Mouse (Mus musculus) natural killer cell, adult 2 months (primary cell): Measurements from ENCODE around the gene Surf4.
A peak's percentile ranks its signal among the peaks of the same experiment; 100 is the strongest.

Experiments used
- DNase-seq, 2 experiments: peaks; one replicate each; pipeline ENCODE4 v3.0.0; 2022; ENCODE audit warnings: low spot score in 2 of 2

Gene Surf4

DNA sequence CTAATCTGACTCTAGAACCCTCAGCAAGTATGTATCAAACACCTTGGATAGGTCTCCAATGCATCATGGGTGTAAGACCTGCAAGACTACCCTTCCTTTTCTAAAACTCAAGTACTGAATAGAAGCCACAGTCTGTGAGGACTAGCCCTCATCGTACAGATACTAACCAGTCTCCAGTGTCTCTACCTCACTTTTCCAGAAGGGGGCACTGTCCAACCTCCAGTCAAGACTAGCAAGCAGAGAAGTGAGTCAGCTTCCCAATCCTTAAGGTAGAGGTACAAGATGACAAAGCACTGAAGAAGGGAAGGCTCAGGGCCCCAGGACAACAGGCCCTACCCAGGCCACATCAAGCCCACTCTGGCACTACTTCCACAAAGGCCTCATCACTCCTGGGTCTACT lies 3.3 kb downstream of the Surf4 start:
- DNase-seq, result peak; percentile 60 to 73

GRCm38 (mm10) chr2:26927745-26928476 lies 5.8 kb downstream of the Surf4 start:
- DNase-seq, result no peak

DNA sequence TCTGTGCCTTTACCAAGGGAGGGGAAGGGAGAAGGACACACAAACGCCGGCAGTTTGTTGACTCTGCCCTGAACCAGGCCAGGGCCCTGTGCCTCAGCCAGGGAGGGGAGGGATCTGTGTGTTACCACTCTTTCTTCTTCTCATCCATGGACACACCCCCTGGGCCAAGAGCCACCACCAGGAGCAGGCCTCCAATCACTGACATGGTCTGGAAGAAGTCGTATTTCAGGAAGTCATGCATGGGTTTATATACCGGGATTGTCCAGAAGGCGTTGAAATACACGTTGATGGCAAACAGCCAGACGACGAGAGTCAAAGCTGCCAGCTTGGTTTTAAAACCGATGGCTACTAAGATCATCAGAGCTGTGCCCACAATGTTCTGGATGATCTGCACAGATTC lies 11.9 kb downstream of the Surf4 start:
- no peak for DNase-seq

GRCm38 (mm10) chr2:26920190-26920855 lies 13.4 kb downstream of the Surf4 start:
- no peak for DNase-seq

- DNase-seq, result no peak
Observed at GRCm38 (mm10) chr2:26919684-26920083, 14.0 kb downstream of the Surf4 start.

DNA sequence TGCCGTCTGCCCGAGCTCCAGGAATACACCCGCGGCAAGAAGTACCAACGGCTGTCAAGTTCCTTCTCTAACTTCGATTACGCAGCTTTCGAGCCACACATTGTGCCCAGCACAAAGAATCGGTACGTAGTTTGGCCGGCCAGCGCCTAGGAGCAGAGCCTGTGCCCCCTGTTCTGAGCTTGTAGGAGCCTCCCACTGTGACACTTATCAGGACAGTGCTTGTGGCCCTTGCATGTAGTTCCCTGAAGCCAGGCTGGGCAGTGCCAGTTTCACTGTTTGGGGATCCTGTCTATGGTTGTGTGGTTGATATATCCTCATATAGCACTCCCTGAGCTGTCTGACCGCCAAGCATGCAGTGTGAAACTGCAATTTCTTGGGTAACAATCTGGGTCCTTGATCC lies 17.0 kb downstream of the Surf4 start:
- no peak for DNase-seq

- DNase-seq, result peak; percentile 76 to 81
Observed at GRCm38 (mm10) chr2:26915927-26916728, 17.6 kb downstream of the Surf4 start, which contains the start of the genes Surf2 and Surf1. Gene Surf2, plus strand, starts transcription at chr2:26916367. Gene Surf1, minus strand, starts transcription at chr2:26916530.

DNA sequence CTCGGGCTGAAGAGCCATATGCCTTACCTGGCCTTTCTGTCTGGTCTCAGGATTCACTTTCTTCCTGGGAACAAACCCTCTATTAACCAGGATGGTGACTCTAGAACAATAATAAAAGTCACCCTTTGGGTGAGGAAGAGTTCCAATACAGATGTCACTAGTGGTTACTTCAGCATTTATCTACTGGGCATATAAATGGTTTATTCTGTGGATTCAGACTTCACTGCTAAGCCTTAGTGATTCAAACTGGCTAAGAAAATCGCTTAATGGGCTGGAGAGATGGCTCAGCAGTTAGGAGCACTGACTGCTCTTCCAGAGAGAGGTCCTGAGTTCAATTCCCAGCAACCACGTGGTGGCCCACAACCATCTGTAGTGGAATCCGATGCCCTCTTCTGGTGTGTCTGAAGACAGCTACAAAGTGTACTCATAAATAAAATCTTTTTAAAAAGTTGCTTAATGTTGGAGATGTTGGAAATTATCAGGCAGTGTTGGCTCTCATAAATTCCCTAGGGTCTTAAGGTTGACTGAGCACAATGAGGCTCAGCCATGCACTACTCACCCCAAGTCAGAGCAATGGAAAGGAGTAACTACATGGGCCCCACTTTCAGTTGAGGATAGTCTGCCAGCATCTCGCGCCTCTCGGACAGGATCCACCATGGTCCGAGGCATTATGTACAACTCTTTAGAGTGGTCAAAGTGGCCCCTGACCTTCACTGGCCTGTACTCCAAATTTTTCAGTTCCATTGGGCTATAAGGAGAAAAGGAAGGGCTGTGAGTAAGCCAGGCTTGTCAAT lies 19.4 kb downstream of the Surf4 start:
- DNase-seq, result no peak

GRCm38 (mm10) chr2:26913416-26914147 lies 20.1 kb downstream of the Surf4 start:
- DNase-seq, result no peak

- no peak for DNase-seq
Observed at GRCm38 (mm10) chr2:26912253-26912770, 21.4 kb downstream of the Surf4 start.

DNA sequence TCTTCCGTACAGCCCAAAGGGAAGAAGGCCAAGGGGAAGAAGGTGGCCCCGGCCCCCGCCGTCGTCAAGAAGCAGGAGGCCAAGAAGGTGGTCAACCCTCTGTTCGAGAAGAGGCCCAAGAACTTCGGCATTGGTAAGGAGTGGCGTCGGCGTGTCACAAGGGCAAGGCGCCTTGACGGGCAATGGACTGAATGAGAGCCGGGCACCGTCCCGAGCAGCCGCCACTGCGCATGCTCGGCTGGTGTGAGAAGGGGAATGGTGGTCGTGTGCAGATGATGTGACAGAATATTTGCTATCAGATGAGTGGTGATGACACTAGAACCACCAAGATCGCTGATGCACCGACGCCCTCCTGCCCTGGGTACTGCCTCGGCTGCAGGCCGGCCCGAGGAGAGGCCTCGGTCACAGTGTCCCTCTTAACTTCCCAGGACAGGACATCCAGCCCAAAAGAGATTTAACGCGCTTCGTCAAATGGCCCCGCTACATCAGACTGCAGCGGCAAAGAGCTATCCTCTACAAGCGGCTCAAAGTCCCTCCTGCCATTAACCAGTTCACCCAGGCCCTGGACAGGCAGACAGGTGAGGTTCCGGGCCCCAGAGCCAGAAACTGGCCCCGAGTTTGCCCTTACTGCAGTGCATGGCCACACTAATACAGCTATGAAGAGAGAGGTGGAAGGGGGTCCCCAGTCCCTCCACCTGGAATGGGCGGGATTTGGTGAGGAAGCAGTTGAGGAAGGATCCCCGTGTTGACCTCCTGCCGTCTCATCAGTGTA lies 22.5 kb downstream of the Surf4 start:
- no peak for DNase-seq

DNA sequence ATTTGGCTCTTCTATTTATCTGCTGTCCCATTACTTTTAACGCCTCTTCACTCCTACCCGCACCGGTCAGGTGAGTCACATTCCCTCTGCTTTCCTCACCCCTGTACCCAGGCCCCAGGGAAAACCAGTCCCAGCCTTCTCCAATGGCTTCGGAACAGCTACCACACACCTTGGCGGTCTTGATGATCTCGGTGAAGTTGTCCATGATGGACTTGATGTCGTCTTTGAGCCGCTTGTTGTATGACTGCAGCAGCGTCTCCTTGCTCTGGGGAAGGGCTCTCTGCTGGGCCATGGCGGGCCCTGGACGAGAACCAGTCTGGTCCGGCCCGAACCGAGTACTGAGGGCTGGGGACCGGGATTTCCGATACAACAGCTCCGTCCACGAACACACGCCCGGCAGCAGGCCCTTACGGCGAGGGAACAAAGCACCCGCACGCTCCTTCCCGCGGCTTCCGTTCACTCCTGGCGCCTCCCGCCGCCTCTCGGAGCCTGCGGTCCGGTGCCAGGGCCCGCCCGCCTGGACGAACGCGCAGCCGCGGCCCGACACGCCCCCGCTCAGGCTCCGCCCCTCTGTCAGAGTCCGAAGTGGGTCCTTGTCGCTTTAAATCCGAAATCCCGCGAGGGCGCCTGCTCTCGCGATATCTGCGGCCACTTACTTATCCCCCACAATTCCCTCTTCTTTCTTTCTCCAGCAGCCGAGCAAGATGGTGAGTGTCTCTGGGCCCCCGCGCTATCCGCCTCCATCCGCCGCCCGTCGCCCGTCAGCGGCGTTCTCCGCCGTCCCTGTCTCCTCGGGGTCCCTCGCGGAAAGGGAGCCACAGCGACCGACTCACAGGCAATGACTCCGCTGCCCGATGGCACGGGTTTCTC lies 23.4 kb downstream of the Surf4 start, which contains the start of the genes Med22 and Rpl7a:
Gene Med22 (minus strand): TSS at position 554 of the 870 bp plus-strand sequence.
Gene Rpl7a (plus strand): TSS at position 641 of the 870 bp plus-strand sequence.
- peak; percentile 99 for DNase-seq

DNA sequence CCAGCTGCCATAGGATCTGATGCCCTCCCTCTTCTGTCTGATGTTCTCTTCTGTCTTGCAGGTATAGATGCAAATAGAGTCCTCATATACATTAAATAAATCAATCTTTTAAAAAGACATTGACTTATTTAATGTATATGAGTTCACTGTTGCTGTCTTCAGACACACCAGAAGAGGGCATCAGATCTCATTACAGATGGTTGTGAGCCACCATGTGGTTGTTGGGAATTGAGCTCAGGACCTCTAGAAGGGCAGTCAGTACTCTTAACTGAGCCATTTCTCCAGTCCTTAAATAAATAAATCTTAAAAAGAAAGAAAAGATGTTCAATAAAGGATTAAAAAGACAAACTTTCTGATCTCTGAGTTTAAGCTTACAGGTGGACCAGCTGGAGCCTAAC lies 24.3 kb downstream of the Surf4 start:
- no peak for DNase-seq

DNA sequence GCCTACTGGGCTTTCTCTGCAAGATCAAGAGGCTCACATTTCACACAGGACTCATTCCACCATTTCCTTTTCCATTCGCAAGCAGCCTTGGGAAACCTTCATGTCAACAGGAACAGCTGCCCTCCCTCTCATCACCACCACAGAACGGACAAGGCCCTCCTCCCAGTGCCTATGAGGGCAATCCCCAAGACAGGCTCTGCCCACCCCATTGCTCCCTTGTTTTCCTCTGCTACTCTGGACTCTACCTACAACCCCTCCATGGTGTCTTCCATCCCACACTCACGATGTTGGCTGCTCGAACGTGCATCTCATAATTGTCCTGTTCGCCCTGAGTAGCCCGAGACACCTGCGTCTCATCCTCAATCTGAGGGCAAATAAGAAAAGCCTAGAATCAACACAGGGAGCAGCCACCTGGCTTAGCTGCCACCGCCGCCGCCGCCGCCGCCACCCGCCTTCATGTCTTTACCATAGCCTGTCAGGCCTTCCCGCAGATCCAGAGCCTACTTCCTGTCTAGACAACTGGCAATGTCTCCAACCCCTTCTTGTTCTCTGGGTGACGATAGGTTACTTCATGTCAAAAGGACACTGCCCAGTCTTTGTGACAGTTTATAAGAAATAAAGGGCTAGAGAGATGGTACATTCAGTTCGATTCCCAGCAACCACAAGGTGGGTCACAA lies 24.9 kb downstream of the Surf4 start:
- no peak for DNase-seq

GRCm38 (mm10) chr2:26907109-26907508 lies 26.6 kb downstream of the Surf4 start:
- DNase-seq, result peak; percentile 54 to 58

DNA sequence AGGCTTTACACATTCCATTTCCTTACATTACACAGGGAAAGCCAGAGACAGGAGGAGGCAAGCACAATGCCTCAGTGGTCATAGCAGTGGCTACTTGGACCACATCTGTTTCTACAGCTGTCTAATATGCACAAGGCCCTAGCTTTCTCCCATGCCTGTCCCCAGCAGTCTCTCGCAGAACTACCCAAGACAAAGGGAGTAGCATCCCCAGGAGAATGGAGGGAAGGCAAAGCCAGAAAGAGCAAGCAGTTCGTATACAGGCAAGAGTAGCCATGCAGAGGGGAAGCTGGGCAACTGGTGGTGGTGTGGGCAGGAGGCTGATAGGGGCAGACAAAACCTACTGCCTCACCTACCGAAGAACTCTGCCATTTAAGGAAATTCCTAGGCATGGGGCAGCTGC lies 27.3 kb downstream of the Surf4 start:
- no peak for DNase-seq

DNA sequence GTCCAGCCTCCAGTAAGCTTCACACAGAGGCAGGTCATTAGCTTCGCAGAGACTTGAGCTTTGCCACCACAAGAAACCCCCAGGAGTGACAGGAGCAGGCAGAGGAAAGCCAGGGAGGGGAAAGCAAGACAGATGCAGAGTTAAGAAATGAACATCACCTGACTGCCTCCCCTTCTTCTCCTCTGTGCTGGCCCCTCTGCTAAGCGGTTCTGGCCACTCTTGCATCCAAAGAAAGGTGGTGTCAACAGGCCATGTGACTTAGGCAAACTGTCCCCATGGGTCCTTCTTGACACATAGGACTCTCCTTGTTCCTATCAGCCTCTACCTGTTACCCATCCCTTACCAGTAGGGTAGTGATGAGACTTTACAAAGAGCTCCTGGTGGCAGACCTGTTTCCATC lies 27.8 kb downstream of the Surf4 start:
- no peak for DNase-seq

DNA sequence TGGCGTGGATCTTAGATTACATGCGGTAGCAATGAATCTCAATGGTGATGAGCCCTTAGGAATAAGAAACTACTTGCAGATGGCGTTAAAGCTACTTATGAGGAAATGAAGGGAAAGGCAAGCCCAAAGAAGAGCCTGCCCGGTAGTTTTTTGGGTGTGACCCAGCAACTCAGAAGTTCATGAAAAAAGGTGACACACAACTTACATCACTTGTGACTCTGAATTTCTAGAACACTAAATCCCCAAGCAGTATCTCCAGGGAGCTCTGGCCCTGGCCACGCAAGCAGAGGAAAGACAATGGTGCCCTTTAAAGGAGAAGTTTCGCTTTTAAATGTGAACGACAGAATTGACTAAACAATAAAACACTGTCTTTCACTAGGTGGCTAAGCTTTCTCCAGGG lies 30.4 kb downstream of the Surf4 start:
- DNase-seq, result no peak
